Mouse (Mus musculus) kidney, adult 2 months (tissue): ENCODE data around the gene Msto1.

Experiments used
- CTCF ChIP-seq: fragments of 200-500 bp; conservative IDR thresholded peaks from 2 replicates; pipeline ENCODE4 v1.5.1; 2011; ENCODE audit warnings: low read depth, mild to moderate bottlenecking, control low read depth, low read length, moderate library complexity, mixed read lengths; ENCODE audit not compliant: insufficient read depth, insufficient read length
- POLR2A ChIP-seq: fragments of 200-500 bp; IDR thresholded peaks from one replicate; pipeline ENCODE4 v1.6.1; 2011; ENCODE audit warnings: low read depth, low read length, control low read depth

DNA sequence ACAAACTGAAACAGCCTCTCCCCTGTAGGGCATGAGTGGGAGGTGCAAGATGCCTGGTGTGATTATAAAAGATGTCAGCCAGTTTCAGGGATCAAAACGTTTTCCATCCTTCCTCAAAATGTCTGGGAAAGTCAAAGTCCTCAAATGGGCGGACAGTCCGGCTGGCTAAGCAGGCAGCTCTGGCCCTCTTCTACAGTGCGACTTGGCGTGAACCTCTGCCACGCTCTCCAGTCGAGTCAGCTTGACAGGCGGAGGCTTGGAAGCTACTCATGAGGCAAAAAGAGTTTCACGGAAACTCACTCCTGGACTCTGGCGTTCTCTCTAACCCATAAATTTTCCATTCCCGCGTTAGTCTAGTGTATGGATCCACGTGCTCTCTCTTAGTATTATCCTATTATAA lies 5.2 kb upstream of the Msto1 start:
- TF ChIP-seq CTCF: no peak
- TF ChIP-seq POLR2A: no peak
